Mouse (Mus musculus): ENCODE measurements around the gene Kif21a. TPM values are rescaled to one million over a fixed set of nuclear protein-coding genes. Genes with fewer than 3 reads are reported as not detected.

The Kif21a gene
- polyA plus RNA-seq, 1 experiment from 2014 or later = 63.1 TPM

DNA sequence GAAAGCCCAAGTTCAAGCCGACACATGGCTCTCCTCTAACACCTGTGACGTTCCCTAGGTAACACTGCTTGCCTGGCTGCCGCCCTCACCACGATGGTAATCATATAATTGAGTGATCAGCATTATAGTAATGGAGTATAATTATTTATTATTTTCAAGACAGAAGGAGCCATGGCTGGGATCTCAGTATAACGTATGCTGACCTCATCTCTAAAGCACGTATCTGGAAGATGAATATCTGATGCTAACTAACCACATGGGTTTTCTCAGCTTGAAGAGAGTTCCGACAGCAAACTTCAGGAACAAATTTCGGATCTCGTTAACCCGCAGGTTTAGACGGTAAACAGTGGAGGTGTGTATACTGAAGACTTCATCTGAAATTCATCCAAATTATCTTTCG lies 33.4 kb downstream of the Kif21a start:
- no peaks in the 10 kb centered on the region; the same call in 1 of the 2 replicates for H3K36me3 ChIP-seq
- no peaks in the 10 kb centered on the region for H3K27me3 ChIP-seq
- H3K4me1 ChIP-seq (replicated peaks) = peaks cover 86% of the 10 kb centered on the region
- 31% methylated on average over 12 of the region's 12 CpGs for WGBS
- H3K4me3 ChIP-seq (replicated peaks) = 0 out of 2 replicates have a peak overlapping the region, but pooled peaks have one; percentile 0
- no peaks in the 10 kb centered on the region for H3K9me3 ChIP-seq
- H3K4me2 ChIP-seq (replicated peaks) = peak overlapping the region; percentile 33
- H3K9ac ChIP-seq (replicated peaks) = no peak overlapping the region
- no peak for ATAC-seq
- H3K27ac ChIP-seq = peak overlapping the region; percentile 93

DNA sequence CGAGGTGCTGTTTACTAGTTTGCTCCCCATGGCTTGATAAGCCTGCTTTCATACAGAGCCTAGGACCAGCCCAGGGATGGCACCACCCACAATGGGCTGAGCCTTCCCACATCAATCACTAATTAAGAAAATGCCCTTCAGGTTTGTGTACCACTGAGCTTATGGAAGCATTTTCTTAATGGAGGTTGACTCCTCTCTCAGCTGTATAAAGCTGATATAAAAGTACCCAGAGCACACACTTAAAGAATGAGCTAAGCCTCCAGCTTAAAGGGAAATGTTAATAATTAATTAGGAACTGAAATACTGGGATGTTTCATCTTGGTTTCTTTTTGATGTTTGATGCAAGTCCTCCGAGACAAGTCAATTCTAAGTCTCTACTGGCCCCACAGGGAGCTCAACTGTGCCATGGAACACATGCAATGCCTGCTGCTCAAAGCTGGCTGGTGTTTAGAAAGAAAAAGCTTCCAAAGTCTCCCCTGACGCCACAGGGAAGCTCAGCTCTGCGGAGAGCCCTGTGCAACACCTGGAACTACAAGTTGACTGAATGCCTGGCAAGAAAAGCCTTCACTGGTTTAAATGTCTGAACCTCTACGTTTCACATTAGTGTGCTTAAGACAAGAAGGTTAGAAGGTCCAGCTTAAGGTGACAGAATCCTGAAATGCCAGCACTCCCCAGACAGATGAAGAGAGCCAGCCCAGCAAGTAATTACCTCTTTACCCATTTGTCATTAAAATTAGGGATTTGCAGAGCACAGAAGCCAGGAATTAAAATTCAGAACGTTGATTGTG lies 36.8 kb downstream of the Kif21a start:
- WGBS = 3% methylated on average over 6 of the region's 6 CpGs
- Histone ChIP-seq H3K36me3 (no peaks in the 10 kb centered on the region), H3K4me1 (replicated peaks) (peaks cover 88% of the 10 kb centered on the region), H3K9me3 (no peaks in the 10 kb centered on the region), H3K4me3 (replicated peaks) (no peak overlapping the region), H3K27me3 (no peaks in the 10 kb centered on the region), H3K4me2 (replicated peaks) (peak overlapping the region; percentile 16; the same call in 1 of the 2 replicates), H3K9ac (replicated peaks) (no peak overlapping the region), H3K27ac (peak overlapping the region; percentile 81)
- peak; percentile 59 for ATAC-seq

DNA sequence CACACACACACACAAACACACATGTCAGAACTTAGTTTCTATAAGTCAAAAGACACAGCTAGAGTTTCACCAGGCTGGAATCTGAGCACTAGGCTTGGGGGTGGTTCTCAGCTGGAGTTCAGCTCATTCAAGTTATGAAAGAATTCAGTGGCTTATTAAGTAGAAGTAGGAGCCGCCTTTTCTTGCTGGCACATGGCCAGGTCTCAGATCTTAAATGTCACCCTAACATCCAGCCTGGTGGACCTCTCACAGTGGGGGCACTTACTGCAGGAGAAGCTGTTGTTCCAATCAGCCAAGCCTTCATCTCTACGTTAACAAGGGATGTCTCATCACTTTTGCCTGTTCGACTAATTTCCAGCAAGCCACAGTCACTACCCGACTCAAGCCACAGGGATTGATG lies 39.5 kb downstream of the Kif21a start:
- H3K27me3 ChIP-seq = no peaks in the 10 kb centered on the region
- H3K27ac ChIP-seq = peak overlapping the region; percentile 59
- peak; percentile 21; the same call in 1 of the 2 replicates for ATAC-seq
- H3K4me2 ChIP-seq (replicated peaks) = peak overlapping the region; percentile 3; the same call in 1 of the 2 replicates
- no peaks in the 10 kb centered on the region for H3K9me3 ChIP-seq
- no peak overlapping the region for H3K4me3 ChIP-seq (replicated peaks)
- no peak overlapping the region for H3K9ac ChIP-seq (replicated peaks)
- WGBS = 21% methylated on average over 4 of the region's 4 CpGs
- H3K4me1 ChIP-seq (replicated peaks) = peaks cover 68% of the 10 kb centered on the region
- no peaks in the 10 kb centered on the region for H3K36me3 ChIP-seq

DNA sequence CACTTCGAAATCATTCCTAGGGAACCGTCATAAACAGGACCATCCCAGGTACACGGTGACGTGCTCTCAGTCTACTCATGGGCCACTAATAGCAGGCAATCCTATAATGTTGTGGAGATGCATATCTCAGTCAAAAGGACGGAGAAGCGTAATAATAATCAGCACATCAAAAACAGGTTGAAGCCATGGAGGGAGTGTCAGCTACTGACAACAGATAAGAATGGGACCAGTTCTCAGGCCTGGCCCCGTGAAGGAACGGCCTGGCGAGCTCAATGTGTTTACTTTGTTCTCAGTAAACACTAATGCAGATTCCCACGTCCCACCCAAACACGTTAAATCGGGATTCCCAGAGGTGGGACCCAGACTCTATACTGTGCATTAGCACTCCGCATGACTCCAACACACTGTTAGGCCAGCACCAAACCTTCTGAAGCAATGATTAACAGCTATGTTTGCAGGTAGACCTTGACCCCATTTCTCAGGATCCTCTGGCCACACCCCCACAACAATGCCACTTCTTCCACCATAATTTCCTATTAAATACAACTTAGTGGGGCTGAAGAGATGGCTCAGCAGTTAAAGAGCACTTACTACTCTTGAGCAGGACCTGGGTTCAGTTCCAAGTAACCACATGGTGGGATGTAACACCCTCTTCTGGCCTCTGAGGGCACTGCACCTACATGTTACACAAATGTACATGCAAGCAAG lies 42.5 kb downstream of the Kif21a start:
- 86% methylated on average over 13 of the region's 13 CpGs for WGBS

DNA sequence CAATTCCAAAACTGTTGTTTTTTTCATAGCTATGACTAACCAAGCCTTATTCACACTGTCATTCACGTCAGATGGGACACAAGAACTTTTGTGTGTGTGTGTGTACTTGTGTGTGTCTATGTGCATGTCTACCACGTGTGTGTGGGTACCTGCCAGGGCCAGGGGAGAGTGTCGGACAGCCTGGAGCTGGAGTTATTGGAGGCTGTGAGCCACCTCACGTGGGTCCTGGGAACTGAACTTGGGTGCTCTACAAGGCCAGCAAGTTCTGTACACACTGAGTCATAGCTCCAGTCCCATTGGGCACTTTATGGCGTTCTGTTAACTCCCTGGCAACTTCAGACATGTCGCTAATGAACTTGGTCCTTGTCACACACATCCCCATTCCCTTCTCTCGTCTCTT lies 45.0 kb downstream of the Kif21a start:
- H3K36me3 ChIP-seq = no peaks in the 10 kb centered on the region
- H3K9me3 ChIP-seq = no peaks in the 10 kb centered on the region
- no peak for ATAC-seq
- H3K4me3 ChIP-seq (replicated peaks) = no peak overlapping the region
- no peak overlapping the region for H3K4me2 ChIP-seq (replicated peaks)
- 89% methylated on average over 7 of the region's 7 CpGs for WGBS
- H3K27me3 ChIP-seq = no peaks in the 10 kb centered on the region
- peaks cover 48% of the 10 kb centered on the region for H3K4me1 ChIP-seq (replicated peaks)
- no peak overlapping the region for H3K27ac ChIP-seq
- no peak overlapping the region for H3K9ac ChIP-seq (replicated peaks)

More for the DNA sequence above, 42.5 kb downstream of the Kif21a start:
- H3K4me1 ChIP-seq (replicated peaks) = peaks cover 53% of the 10 kb centered on the region
- no peaks in the 10 kb centered on the region for H3K9me3 ChIP-seq
- H3K4me2 ChIP-seq (replicated peaks) = no peak overlapping the region
- no peaks in the 10 kb centered on the region for H3K36me3 ChIP-seq
- no peak overlapping the region for H3K27ac ChIP-seq
- H3K4me3 ChIP-seq (replicated peaks) = no peak overlapping the region
- ATAC-seq = no peak
- no peaks in the 10 kb centered on the region for H3K27me3 ChIP-seq
- H3K9ac ChIP-seq (replicated peaks) = no peak overlapping the region

DNA sequence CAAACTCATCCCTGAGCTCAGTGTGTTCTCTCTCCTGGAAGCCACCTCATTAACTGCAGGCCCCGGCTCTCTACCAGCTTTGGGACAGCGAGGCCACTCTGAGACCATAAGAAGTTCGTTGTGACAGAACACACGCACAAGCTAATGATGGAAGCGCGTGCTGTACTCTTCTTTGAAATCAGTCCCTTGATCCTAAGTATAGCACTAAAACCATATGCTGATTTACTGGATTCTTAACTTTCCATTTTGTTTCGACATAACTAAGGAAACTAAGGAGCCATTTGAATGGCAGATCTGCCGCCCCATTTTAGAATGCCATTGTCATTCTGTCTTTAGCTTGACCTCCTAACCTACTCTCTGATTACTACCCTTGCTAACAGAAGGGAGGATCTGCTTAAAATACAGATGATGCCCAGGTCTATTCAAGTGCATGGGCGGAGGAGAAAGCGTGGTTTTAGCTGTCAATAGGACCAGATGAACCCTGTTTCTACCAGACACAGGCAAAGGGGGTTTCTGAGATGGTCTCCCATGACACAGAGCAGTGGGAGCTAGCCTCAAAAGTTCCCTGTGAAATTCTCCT lies 48.6 kb downstream of the Kif21a start:
- Histone ChIP-seq H3K9ac (replicated peaks) (no peak overlapping the region), H3K27ac (peak overlapping the region; percentile 75), H3K4me1 (replicated peaks) (peaks cover 51% of the 10 kb centered on the region), H3K4me3 (replicated peaks) (no peak overlapping the region), H3K4me2 (replicated peaks) (peak overlapping the region; percentile 37), H3K9me3 (no peaks in the 10 kb centered on the region), H3K36me3 (peaks cover 9% of the 10 kb centered on the region), H3K27me3 (no peaks in the 10 kb centered on the region)
- WGBS = 22% methylated on average over 10 of the region's 10 CpGs
- ATAC-seq = peak; percentile 70

DNA sequence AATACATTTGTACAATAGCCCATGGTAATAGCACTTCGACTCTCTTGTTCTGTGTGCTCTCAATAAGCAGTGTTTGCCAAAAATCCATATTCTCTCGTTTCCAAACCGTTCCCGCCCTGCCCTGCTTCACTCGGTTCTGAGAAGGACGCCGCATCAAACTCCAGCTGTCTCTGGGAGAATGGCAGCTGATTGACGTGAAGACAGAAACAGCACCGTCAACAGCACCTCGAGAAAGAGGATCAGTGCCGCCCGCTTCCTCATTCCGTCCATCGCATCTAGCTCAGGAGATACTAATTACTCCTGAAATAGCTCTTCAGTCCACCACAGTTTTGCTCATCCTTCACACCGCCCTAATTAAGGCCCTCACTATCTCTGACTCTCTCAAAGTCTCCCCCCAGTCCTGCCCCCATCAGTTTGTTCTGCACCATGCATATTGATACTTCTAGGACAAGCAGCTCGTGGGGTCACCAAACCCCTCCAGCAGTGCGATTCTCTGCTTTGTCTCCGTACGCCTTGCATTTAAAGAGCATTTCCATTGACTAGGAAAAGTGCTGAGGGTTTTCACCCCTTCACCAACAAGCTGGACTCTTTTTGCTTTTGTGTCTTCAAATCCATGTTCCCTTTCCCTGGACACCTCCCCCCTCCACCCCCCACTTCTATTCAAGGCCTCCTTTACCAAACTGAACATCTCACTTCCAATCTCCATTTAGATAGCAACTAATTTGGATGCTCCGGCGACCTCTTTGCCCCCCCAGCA lies 49.3 kb downstream of the Kif21a start:
- ATAC-seq = peak; percentile 49; the same call in 1 of the 2 replicates
- H3K4me2 ChIP-seq (replicated peaks) = peak overlapping the region; percentile 37

DNA sequence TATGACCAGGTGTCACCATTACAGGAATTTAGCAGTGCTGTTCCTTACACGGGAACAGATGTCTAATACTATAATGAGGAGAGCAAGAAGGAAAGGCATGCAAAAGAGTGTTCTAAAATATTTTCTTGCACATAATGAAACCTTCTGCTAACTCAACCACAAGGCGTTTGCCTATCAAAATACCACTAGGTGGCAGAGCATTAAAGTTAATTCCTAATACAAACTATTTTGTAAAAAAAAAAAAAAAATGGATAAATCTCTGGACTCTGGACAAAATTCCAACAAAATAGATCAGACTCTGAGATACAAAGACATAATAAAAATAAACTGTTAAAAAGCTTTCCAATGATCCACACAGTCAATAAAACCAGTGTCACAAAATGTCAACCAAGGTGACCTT lies 56.9 kb downstream of the Kif21a start:
- H3K4me1 ChIP-seq (replicated peaks) = peaks cover 5% of the 10 kb centered on the region
- H3K9ac ChIP-seq (replicated peaks) = no peak overlapping the region
- H3K4me2 ChIP-seq (replicated peaks) = no peak overlapping the region
- no peaks in the 10 kb centered on the region for H3K9me3 ChIP-seq
- H3K4me3 ChIP-seq (replicated peaks) = no peak overlapping the region
- 57% methylated on average over 2 of the region's 2 CpGs for WGBS
- H3K27ac ChIP-seq = no peak overlapping the region
- no peaks in the 10 kb centered on the region for H3K27me3 ChIP-seq
- no peak for ATAC-seq
- peaks cover 61% of the 10 kb centered on the region for H3K36me3 ChIP-seq

More for the DNA sequence above, 49.3 kb downstream of the Kif21a start:
- Histone ChIP-seq H3K9ac (replicated peaks) (0 out of 2 replicates have a peak overlapping the region, but pooled peaks have one; percentile 44), H3K4me3 (replicated peaks) (no peak overlapping the region), H3K36me3 (peaks cover 14% of the 10 kb centered on the region), H3K4me1 (replicated peaks) (peaks cover 46% of the 10 kb centered on the region), H3K27me3 (no peaks in the 10 kb centered on the region), H3K9me3 (no peaks in the 10 kb centered on the region), H3K27ac (peak overlapping the region; percentile 75)
- 25% methylated on average over 21 of the region's 21 CpGs for WGBS

DNA sequence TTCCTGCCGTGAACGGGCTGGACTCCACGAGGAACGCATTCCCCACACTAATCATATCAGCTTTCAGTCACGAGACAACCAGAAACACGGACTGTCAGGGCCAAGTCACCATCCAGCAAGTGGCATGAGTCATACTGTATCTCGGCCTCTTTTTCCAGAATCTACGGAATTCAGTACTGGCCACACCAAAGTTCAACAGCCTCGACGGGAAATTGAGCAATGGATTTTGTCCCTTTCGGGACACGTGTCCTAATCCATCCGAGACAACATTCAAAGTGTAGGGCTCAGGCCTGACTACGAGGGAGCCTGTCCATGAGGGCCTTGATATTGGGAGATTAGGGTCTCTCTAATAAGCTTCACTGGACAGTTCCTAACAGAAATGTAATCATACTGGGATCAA lies 57.4 kb downstream of the Kif21a start:
- 94% methylated on average over 14 of the region's 14 CpGs for WGBS
- Histone ChIP-seq H3K4me2 (replicated peaks) (no peak overlapping the region), H3K36me3 (peaks cover 62% of the 10 kb centered on the region), H3K4me1 (replicated peaks) (peaks cover under 1% of the 10 kb centered on the region; the same call in 1 of the 2 replicates), H3K9ac (replicated peaks) (no peak overlapping the region), H3K4me3 (replicated peaks) (no peak overlapping the region), H3K9me3 (no peaks in the 10 kb centered on the region), H3K27ac (no peak overlapping the region), H3K27me3 (no peaks in the 10 kb centered on the region)
- no peak for ATAC-seq

DNA sequence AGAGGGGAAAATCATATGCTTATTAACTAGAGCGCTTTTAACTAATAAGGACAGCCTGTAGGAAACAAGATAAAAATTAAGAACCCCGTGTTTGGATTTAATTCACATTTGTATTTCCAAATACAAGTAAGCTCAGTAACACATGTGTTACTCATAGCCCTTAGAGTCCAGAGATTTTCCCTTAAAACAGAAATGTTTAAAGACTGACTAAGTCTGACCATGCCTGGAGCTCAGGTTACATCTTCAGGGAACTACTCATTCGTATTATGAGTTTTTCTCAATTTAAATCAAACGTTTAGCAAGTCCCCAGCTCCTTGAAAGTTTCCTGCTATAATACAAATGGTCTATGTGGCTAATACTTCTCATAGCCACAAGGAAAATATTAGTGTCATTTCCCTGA lies 57.9 kb downstream of the Kif21a start:
- H3K4me2 ChIP-seq (replicated peaks) = no peak overlapping the region
- H3K36me3 ChIP-seq = peaks cover 66% of the 10 kb centered on the region
- WGBS = 88% methylated on average over 4 of the region's 4 CpGs
- no peak overlapping the region for H3K27ac ChIP-seq
- no peaks in the 10 kb centered on the region for H3K27me3 ChIP-seq
- H3K4me1 ChIP-seq (replicated peaks) = no peaks in the 10 kb centered on the region
- H3K4me3 ChIP-seq (replicated peaks) = no peak overlapping the region
- H3K9me3 ChIP-seq = no peaks in the 10 kb centered on the region
- no peak for ATAC-seq
- no peak overlapping the region for H3K9ac ChIP-seq (replicated peaks)

DNA sequence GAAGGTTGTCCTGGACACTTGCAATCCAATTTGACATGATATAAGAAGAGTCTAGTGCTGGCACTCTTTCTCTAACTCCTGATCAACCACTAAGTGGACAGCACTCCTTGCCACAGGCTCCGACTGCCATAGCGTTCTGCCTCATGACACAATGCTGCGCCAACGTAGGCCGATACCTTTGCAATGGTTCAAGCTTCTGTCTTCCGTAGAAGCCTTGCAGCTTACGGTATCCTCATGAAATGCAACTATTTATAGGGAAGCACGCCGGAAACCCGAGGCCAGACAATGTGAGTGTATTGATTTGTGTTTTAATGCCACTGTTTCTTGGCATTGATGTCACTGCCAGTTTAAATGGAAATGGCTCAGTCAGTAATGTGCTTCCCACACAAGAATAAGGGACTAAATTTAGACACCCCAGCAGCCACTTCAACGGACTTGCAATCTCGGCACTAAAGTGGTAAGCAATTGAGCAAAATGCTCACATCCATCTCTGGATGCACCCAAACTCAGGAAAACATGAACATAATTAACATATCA lies 62.0 kb downstream of the Kif21a start:
- H3K27me3 ChIP-seq = no peaks in the 10 kb centered on the region
- no peak overlapping the region for H3K4me3 ChIP-seq (replicated peaks)
- no peaks in the 10 kb centered on the region for H3K4me1 ChIP-seq (replicated peaks)
- no peaks in the 10 kb centered on the region for H3K9me3 ChIP-seq
- H3K27ac ChIP-seq = no peak overlapping the region
- no peak for ATAC-seq
- no peak overlapping the region for H3K9ac ChIP-seq (replicated peaks)
- no peak overlapping the region for H3K4me2 ChIP-seq (replicated peaks)
- 95% methylated on average over 12 of the region's 12 CpGs for WGBS
- peaks cover 73% of the 10 kb centered on the region for H3K36me3 ChIP-seq
